Mouse (Mus musculus) bone marrow macrophage, adult 2 months (primary cell): ENCODE measurements around the gene Tex26. TPM values are rescaled to one million over a fixed set of nuclear protein-coding genes. Genes with fewer than 3 reads are reported as not detected.

Experiments used
- H3K27ac ChIP-seq: 2 replicates; pipeline ENCODE4 v1.5.1; 2012; ENCODE audit warnings: low read depth, low read length; ENCODE audit not compliant: insufficient read depth
- H3K4me1 ChIP-seq: 2 replicates; pipeline ENCODE4 v1.6.1; 2012; ENCODE audit warnings: low read length; ENCODE audit not compliant: control insufficient read depth, insufficient read depth
- H3K4me3 ChIP-seq: 2 replicates; pipeline ENCODE4 v1.5.1; 2012; ENCODE audit warnings: mild to moderate bottlenecking, low read length, moderate library complexity; ENCODE audit not compliant: insufficient read depth
- CTCF ChIP-seq: IDR thresholded peaks from 2 replicates; pipeline ENCODE4 v1.5.1; 2012; ENCODE audit warnings: low read depth, mild to moderate bottlenecking, low read length, moderate library complexity
- POLR2A ChIP-seq: IDR thresholded peaks from 2 replicates; pipeline ENCODE4 v1.6.1; 2012; ENCODE audit warnings: mild to moderate bottlenecking, low read depth, low read length, borderline replicate concordance
- polyA plus RNA-seq: library from polyadenylated mRNA; stranded (reverse); fragments of >200 nt; gene quantifications from 2 replicates; pipeline ENCODE4 v1.2.4, GENCODE M21; 2012; ENCODE audit not compliant: missing spikeins, insufficient read depth, insufficient read length

Gene Tex26
- polyA plus RNA-seq, 1 experiment: not detected

DNA sequence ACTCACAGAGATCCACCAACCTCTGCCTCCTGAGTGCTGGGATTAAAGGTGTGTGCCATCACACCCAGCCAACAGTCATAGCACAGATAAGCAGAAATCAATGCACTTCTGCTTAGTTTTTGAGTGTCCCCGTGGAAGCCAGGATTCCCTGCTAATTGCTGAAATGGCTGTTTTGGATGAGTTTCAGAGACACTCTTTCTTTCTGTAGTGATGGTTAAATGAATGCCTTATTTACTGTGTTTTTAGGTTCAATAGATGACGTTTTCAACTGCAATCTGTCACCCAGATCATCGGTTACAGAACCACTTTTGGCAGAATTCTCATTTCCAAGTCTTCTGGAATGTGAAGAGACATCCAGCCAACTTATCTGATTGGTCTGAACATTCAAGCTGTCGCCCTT, 9.9 kb upstream of the Tex26 start:
- TF ChIP-seq POLR2A (no peak), CTCF (no peak)
- Histone ChIP-seq H3K27ac (no peak overlapping the region), H3K4me1 (no peaks in the 10 kb centered on the region), H3K4me3 (no peak overlapping the region)

DNA sequence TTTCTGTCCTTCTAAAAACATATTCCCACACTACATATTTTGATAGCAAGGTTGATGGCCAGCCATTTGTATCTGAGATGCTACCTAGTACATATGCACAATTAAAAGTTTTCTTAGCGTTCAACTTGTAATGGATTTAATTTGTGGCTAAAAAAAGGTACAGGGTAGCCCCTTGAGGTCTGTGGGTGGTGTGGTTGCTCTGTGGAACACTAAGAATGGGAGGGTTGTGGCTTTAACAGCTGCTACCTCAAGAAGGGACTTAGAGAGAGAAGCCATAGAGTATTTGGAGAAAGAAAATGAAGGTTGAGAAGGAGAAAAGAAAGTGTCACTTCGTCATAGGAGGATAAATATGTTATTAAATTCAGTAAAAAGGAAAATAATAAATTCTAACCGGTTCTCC, 8.5 kb upstream of the Tex26 start:
- H3K27ac ChIP-seq: no peak overlapping the region
- no peak overlapping the region for H3K4me3 ChIP-seq
- TF ChIP-seq POLR2A (no peak), CTCF (no peak)
- H3K4me1 ChIP-seq: no peaks in the 10 kb centered on the region

DNA sequence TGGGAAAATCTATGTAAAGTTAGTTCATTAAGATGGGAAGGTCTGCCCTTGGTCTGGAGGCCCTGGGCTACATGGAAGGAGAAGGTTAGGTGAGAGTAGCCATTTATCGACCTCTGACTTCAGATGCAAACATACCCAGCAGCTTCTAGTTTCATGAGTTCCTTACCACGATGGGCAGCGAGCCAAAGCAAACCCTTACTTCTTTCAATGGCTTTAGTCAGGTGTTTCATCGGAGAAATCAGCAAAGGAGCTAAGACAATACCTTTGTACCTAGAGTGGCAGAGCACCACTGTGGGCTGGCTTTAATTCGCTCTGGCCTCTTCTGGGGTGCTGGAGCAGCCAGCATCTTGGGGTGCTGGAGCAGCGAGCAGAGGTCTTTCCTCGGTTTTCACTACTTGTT, 5.8 kb upstream of the Tex26 start:
- no peaks in the 10 kb centered on the region for H3K4me1 ChIP-seq
- TF ChIP-seq POLR2A: no peak
- TF ChIP-seq CTCF: no peak

DNA sequence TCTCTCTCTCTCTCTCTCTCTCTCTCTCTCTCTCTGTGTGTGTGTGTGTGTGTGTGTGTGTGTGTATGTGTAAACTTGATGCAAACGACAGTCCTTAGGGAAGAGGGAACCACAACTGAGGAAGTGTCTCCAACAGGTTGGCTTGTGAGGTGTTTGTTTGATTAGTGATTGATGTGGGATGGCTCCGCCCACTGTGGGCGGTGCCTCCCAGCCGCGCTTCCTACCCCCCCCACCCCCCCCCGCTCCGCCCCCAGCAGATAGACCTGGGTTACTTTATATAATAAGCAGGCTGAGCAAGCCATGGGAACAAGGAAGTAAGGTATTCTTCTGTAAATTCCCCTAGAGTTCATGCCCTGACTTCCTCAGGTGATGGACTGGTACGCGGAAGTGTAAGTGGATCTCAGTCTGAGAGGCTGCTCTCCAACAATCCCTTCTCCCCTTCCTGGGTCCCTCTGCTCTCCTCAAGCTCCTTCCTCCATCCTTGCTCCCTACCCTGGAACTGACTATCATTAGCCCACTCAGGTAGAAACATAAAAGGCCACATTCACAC, 5.2 kb upstream of the Tex26 start:
- H3K4me1 ChIP-seq: no peaks in the 10 kb centered on the region
- TF ChIP-seq CTCF: no peak
- no peak for TF ChIP-seq POLR2A
- H3K27ac ChIP-seq: no peak overlapping the region
- H3K4me3 ChIP-seq: no peak overlapping the region

More for the DNA sequence above, 5.8 kb upstream of the Tex26 start:
- no peak overlapping the region for H3K4me3 ChIP-seq
- no peak overlapping the region for H3K27ac ChIP-seq

DNA sequence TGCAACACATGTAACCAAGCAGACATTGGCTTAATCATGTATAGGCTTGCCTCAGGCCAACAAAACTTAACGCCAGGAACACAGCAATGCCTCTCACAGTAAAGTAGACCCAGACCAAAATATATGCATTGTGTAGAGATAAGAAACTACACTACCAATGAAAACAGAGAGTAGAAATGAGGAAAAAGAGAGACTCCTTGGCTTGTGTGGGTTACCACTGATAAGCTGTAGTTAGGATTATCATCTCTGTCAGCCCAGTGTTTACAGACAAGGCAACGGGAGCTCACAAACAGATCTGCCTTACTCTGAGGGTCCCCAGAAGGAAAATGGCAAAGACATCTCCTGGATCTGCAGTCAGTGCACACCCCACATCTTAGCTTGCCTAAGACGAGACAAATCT, 2.9 kb upstream of the Tex26 start:
- H3K4me3 ChIP-seq: no peak overlapping the region
- no peak for TF ChIP-seq CTCF
- TF ChIP-seq POLR2A: no peak
- H3K4me1 ChIP-seq: no peaks in the 10 kb centered on the region
- no peak overlapping the region for H3K27ac ChIP-seq

DNA sequence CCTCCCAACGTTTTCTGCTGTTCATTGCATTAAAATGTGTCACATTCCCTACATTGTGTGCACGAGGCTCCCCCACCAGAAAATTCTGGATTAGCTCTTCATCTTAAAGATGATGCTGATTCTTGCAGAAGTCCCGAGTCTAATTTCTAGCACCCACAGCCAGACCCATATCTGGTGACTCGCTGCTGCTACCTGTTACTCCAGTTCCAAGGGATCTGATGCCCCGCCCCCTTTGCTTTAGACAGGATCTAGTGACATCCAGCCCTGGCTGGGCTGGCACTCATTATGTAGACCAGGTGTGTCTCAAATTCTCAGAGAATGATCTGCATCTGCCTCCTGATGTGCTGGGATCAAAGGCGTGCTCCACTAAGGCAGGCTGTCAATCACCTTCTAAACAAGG, 2.3 kb upstream of the Tex26 start:
- no peak for TF ChIP-seq POLR2A
- TF ChIP-seq CTCF: no peak
- no peak overlapping the region for H3K4me3 ChIP-seq
- H3K4me1 ChIP-seq: no peaks in the 10 kb centered on the region
- H3K27ac ChIP-seq: no peak overlapping the region

DNA sequence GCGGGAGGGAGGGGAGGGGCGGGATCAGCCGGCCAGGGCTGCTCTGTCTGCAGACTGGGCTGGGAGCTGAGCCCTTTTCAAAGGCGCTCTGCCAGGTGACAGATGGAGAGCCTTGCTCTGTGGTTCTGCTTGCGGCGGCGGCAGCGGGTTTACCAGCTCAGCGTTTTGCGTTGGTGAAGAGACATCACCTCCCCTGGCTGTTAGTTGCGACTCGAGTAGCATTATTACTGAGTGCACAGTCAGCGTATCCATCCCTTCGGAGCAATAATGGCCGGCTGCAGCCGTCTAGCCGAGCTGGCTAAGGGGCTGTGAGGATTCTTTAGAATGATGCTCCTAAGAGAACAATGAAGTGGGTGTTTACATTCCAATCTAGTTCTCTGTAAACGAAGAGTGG, 717 bp downstream of the Tex26 start:
- H3K4me1 ChIP-seq: no peaks in the 10 kb centered on the region
- H3K4me3 ChIP-seq: no peak overlapping the region
- TF ChIP-seq CTCF (no peak), POLR2A (no peak)
- no peak overlapping the region for H3K27ac ChIP-seq

DNA sequence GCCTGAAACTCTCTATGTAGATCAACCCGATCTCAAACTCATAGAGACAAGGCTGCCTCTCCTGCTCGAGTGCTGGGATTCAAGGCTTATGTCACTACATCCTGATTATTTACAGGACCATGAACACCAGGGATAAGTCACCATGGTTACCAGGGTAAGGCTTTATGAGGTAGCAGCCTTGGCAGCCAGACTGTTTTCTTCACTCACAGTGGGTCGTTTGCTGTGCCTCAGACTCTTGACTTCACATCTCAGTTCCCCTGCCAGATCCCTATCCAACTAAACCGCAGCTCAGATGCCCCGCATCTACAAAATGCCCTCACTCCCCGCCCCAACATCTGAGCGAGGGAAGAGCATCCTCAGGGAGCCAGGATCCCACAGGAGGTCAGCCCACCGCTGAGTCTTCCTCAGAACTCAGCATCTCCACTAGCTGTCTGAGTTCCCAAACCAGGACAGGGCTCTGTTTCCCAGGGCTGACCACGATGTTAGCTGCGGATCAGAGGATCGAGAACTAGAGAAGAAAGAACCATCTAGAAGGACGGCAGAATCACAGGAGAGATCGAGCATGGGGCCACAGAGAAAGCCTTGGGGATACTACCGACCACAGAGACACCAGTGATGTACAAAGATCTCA, 2.3 kb downstream of the Tex26 start:
- no peaks in the 10 kb centered on the region for H3K4me1 ChIP-seq

DNA sequence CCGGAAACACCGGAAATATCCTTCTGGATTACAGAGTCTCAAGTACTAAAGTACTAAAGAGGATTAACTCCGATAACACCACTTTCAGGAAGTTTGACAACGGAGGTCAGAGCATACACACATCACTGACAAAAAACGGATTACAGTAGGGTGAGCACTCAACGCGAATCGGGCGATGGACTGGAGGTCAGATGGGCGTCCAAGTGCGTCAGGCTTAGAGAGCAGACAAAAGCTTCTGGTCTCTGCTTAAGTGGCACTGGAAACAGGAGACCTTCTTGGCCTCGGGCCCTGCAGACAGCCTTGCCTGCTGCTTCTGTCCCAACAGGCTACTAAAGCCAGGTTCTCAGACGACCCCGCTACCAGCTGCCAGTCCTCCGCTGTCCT, 2.8 kb downstream of the Tex26 start:
- Histone ChIP-seq H3K27ac (no peak overlapping the region), H3K4me3 (no peak overlapping the region), H3K4me1 (no peaks in the 10 kb centered on the region)
- TF ChIP-seq CTCF (no peak), POLR2A (no peak)

More for the DNA sequence above, 2.3 kb downstream of the Tex26 start:
- Histone ChIP-seq H3K4me3 (no peak overlapping the region), H3K27ac (no peak overlapping the region)
- TF ChIP-seq CTCF: no peak
- TF ChIP-seq POLR2A: no peak

DNA sequence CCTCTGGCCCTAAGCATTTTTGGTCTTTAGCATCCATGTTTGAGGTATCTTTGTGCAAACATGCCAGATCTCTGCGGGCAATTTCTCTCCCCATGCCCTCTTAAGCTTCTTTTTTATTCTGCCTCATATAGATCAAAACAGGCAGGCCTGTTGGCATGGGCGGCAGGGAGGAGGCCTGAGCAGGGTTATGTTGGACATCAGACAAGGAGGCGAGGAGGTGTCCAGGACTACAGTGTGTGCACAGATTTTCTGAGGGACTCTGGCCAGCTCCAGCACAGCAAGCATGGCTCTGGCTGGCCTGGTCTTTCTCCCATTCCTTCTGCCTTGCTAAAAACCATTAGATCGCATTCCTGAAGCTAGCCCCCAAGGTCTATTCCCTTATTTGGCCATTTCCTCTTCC, 5.0 kb downstream of the Tex26 start:
- Histone ChIP-seq H3K27ac (no peak overlapping the region), H3K4me3 (no peak overlapping the region), H3K4me1 (no peaks in the 10 kb centered on the region)
- TF ChIP-seq CTCF (no peak), POLR2A (no peak)

DNA sequence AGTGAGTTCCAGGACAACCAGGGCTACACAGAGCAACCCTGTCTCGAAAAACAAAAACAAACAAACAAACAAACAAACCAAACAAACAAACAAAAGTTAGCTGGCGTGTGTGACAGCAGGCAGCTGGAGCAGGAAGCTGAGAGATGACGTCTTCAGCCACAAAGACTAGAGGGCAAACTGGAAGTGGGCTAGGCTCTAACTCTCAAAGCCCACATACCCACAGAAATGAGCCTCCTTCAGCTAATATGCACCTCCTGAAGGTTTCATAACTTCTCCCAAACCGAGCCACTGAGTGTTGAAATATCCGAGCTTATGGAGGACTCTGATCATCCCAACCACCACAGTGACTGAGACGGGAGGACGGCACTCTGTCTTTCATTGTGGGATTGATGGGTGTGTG, 7.0 kb downstream of the Tex26 start:
- no peak overlapping the region for H3K27ac ChIP-seq

More for the DNA sequence above, 7.0 kb downstream of the Tex26 start:
- Histone ChIP-seq H3K4me3 (no peak overlapping the region), H3K4me1 (no peaks in the 10 kb centered on the region)
- no peak for TF ChIP-seq CTCF
- no peak for TF ChIP-seq POLR2A
